Comparison of ENCODE assay signal across 25 mouse cellular contexts in genomic region chr11:55113861-55114250, GRCm38 (mm10). TPM values are rescaled to one million over a fixed set of nuclear protein-coding genes. Genes with fewer than 3 reads are reported as not detected.
A peak's percentile ranks its signal among the peaks of the same experiment; 100 is the strongest.
DNase-seq lines count a peak whose midpoint lies in the region; ATAC-seq and TF ChIP-seq lines count a peak whose summit lies in the region.
"Not testable (repeated sequence)": the region's sequence is repeated elsewhere in the genome, so short reads cannot be mapped to it uniquely, and the experiment has no call there.
"Had no signal": no experiment of that assay in that cellular context is flagged by ENCODE, and none has a peak within 500 bp of the region (broad histone marks: within the 10 kb centered on the region; RNA-seq: fewer than 3 reads in every experiment).

No protein-coding gene starts in this region.

- not testable (repeated sequence) for TF ChIP-seq POLR2A in MEL (IDR thresholded peaks at IDR 0.05; ENCODE audit: control insufficient read depth in 1 of 2, insufficient read depth in 1 of 2, low read depth in 1 of 2, low read length in 2 of 2, poor library complexity in 1 of 2); testis, adult 2 months (IDR thresholded peaks at IDR 0.05; ENCODE audit: control insufficient read depth, low read depth, low read length)

- not testable (repeated sequence) for H3K27me3 ChIP-seq in MEL (ENCODE audit: control insufficient read depth in 1 of 2, insufficient read depth in 2 of 2, low read length in 2 of 2); heart, embryonic 13.5 days (replicated peaks); intestine, embryonic 16.5 days (replicated peaks; ENCODE audit: control insufficient read depth, insufficient read depth, low read length); liver, embryonic 14.5 days (ENCODE audit: control insufficient read depth, insufficient read depth, low read length); lung, embryonic 16.5 days (ENCODE audit: control insufficient read depth, insufficient read depth, low read depth, low read length); testis, adult 2 months (ENCODE audit: control insufficient read depth, insufficient read depth, low read length)

- H3K36me3 ChIP-seq in MEL (ENCODE audit: control insufficient read depth in 1 of 2, insufficient read depth in 2 of 2, low read length in 2 of 2), result peaks cover 0 to 17% of the 10 kb centered on the region in 2 experiments; a peak in 2 of 4 replicates
- H3K36me3 ChIP-seq in heart, embryonic 13.5 days; intestine, embryonic 16.5 days (ENCODE audit: control insufficient read depth, insufficient read depth, low read length); liver, embryonic 14.5 days (replicated peaks; ENCODE audit: control insufficient read depth, insufficient read depth, low read depth); lung, embryonic 16.5 days (ENCODE audit: control insufficient read depth, insufficient read depth, low read length); testis, adult 2 months (ENCODE audit: control insufficient read depth, insufficient read depth, low read length): not testable (repeated sequence)

- not testable (repeated sequence) for H3K9me3 ChIP-seq in MEL (replicated peaks; ENCODE audit: insufficient read depth, low read length); heart, embryonic 13.5 days; intestine, embryonic 16.5 days (ENCODE audit: control insufficient read depth, low read length); liver, embryonic 14.5 days (ENCODE audit: control insufficient read depth, low read length); lung, embryonic 16.5 days (ENCODE audit: control insufficient read depth, low read length)

- peak overlapping the region; percentile 95 for H3K27ac ChIP-seq in MEL (ENCODE audit: control insufficient read depth, low read depth, low read length)
- peak overlapping the region; percentile 86 for H3K27ac ChIP-seq in heart, embryonic 13.5 days (replicated peaks)
- H3K27ac ChIP-seq in intestine, embryonic 16.5 days (ENCODE audit: low read length); liver, embryonic 14.5 days: not testable (repeated sequence)
- H3K27ac ChIP-seq in lung, embryonic 16.5 days (ENCODE audit: low read length), result peak overlapping the region; percentile 73
- H3K27ac ChIP-seq in testis, adult 2 months (ENCODE audit: control insufficient read depth, insufficient read depth, low read depth, low read length), result peak overlapping the region; percentile 41; the same call in 1 of the 2 replicates

- H3K4me3 ChIP-seq in MEL (ENCODE audit: control insufficient read depth in 1 of 2, insufficient read depth in 1 of 2, low read depth in 2 of 2, low read length in 2 of 2), result peak overlapping the region; percentile 68 to 78
- not testable (repeated sequence) for H3K4me3 ChIP-seq in heart, embryonic 13.5 days; intestine, embryonic 16.5 days (ENCODE audit: low read length); liver, embryonic 14.5 days (ENCODE audit: insufficient read depth in 1 of 2, low read depth in 2 of 2, low read length in 2 of 2); lung, embryonic 16.5 days (ENCODE audit: low read length); testis, adult 2 months (ENCODE audit: control insufficient read depth, low read depth, low read length)

- not testable (repeated sequence) for ATAC-seq in heart, embryonic 13.5 days (ENCODE audit: extremely low read depth, insufficient number of reproducible peaks, low FRiP score, low TSS enrichment)
- ATAC-seq in intestine, embryonic 16.5 days, result 0 out of 2 replicates have a peak, but pooled peaks have one; percentile 3
- ATAC-seq in liver, embryonic 14.5 days (ENCODE audit: insufficient read depth), result peak; percentile 15; the same call in 1 of the 2 replicates
- ATAC-seq in lung, embryonic 16.5 days (ENCODE audit: low read depth), result peak; percentile 47; the same call in 1 of the 2 replicates

- H3K9ac ChIP-seq in MEL (ENCODE audit: control insufficient read depth, low read depth, low read length, poor library complexity, severe bottlenecking), result peak overlapping the region; percentile 80
- H3K9ac ChIP-seq in heart, embryonic 13.5 days, result peak overlapping the region; percentile 33; the same call in 1 of the 2 replicates
- not testable (repeated sequence) for H3K9ac ChIP-seq in intestine, embryonic 16.5 days (ENCODE audit: low read depth, low read length); liver, embryonic 14.5 days (replicated peaks); lung, embryonic 16.5 days (ENCODE audit: low read length)

- TF ChIP-seq EP300 in MEL (IDR thresholded peaks at IDR 0.05; ENCODE audit: low read depth in 1 of 2, low read length in 2 of 2); liver, embryonic 14.5 days (IDR thresholded peaks at IDR 0.05; ENCODE audit: low read depth): not testable (repeated sequence)

- TF ChIP-seq RAD21 in MEL (IDR thresholded peaks at IDR 0.05; ENCODE audit: low read depth, low read length), result not testable (repeated sequence)

- not testable (repeated sequence) for TF ChIP-seq CTCF in MEL (IDR thresholded peaks at IDR 0.05 in 2 of 3, conservative IDR thresholded peaks at IDR 0.05 in 1 of 3; ENCODE audit: control insufficient read depth in 1 of 3, insufficient read depth in 1 of 3, low read depth in 2 of 3, low read length in 3 of 3, poor library complexity in 1 of 3, severe bottlenecking in 1 of 3); liver, embryonic 14.5 days (IDR thresholded peaks at IDR 0.05; ENCODE audit: low read depth); testis, adult 2 months (IDR thresholded peaks at IDR 0.05; ENCODE audit: control insufficient read depth, insufficient read depth, insufficient replicate concordance, low read depth, low read length)

- not testable (repeated sequence) for H3K79me2 ChIP-seq in MEL (ENCODE audit: control insufficient read depth, insufficient read depth, low read length, poor library complexity)

- peaks cover 14 to 21% of the 10 kb centered on the region in 2 experiments for H3K4me1 ChIP-seq in MEL (ENCODE audit: control insufficient read depth in 1 of 2, insufficient read depth in 2 of 2, low read length in 2 of 2)
- peaks cover 30% of the 10 kb centered on the region for H3K4me1 ChIP-seq in heart, embryonic 13.5 days
- H3K4me1 ChIP-seq in intestine, embryonic 16.5 days (ENCODE audit: control insufficient read depth, insufficient read depth, low read length); liver, embryonic 14.5 days (replicated peaks; ENCODE audit: control insufficient read depth in 2 of 2, insufficient read depth in 2 of 2, low read length in 1 of 2); lung, embryonic 16.5 days (replicated peaks; ENCODE audit: control insufficient read depth, insufficient read depth, low read length); testis, adult 2 months (ENCODE audit: control insufficient read depth, insufficient read depth, low read length): not testable (repeated sequence)

- WGBS in heart, embryonic 13.5 days, result 13% methylated on average over 4 of the region's 4 CpGs
- 16% methylated on average over 4 of the region's 4 CpGs for WGBS in intestine, embryonic 16.5 days
- 15% methylated on average over 3 of the region's 4 CpGs for WGBS in liver, embryonic 14.5 days (ENCODE audit: insufficient replicate concordance)
- 11% methylated on average over 4 of the region's 4 CpGs for WGBS in lung, embryonic 16.5 days

- peak overlapping the region; percentile 35 for H3K4me2 ChIP-seq in heart, embryonic 13.5 days
- not testable (repeated sequence) for H3K4me2 ChIP-seq in intestine, embryonic 16.5 days (ENCODE audit: low read depth, low read length); liver, embryonic 14.5 days (ENCODE audit: low read depth); lung, embryonic 16.5 days (ENCODE audit: low read depth, low read length)

- not testable (repeated sequence) for DNase-seq in MEL (ENCODE audit: low read depth, low spot score); liver, embryonic 14.5 days (ENCODE audit: low read depth in 3 of 3, low spot score in 3 of 3)
- DNase-seq in embryo, embryonic 10 days (ENCODE audit: low spot score), result peak; percentile 22

RNA-seq across cellular contexts. Expression of gene Gm2a, which starts 15.9 kb away (rescaled TPM):
- total RNA-seq in MEL (2012; rRNA removed), result 0.19 and 0.42 TPM in 2 replicates
- under 1 TPM in 1 of 2 experiments, not detected in 1; 0.52 TPM for polyA plus RNA-seq in MEL (2012; ENCODE audit: insufficient read depth in 1 of 2, insufficient read length in 2 of 2, low read depth in 1 of 2, low replicate concordance in 2 of 2, missing spikeins in 1 of 2)
- polyA plus RNA-seq in heart, embryonic 13.5 days (2015; fragmentation: Nextera tagmentation; extraction: Ambion mirVana), result 42.2 and 45.3 TPM in 2 replicates
- polyA plus RNA-seq in intestine, embryonic 16.5 days (2015; fragmentation: Nextera tagmentation; extraction: Ambion mirVana), result 20.3 and 21.7 TPM in 2 replicates
- 5.1 and 5.5 TPM in 2 replicates for polyA plus RNA-seq in liver, embryonic 14.5 days (2012; rRNA removed)
- polyA plus RNA-seq in liver, embryonic 14.5 days (2014; fragmentation: Nextera tagmentation; extraction: Ambion mirVana), result 14.2 and 14.9 TPM in 2 replicates
- 22.8 TPM in 2 replicates for polyA plus RNA-seq in lung, embryonic 16.5 days (2015; fragmentation: Nextera tagmentation; extraction: Ambion mirVana)
- 115 and 137 TPM in 2 replicates for polyA plus RNA-seq in testis, adult 2 months (2012; rRNA removed)
- polyA plus RNA-seq: G1E had no signal

RNA-seq across cellular contexts. Expression of gene Ccdc69, which starts 35.9 kb away (rescaled TPM):
- total RNA-seq in MEL (2012; rRNA removed), result 0.31 and 0.72 TPM in 2 replicates
- polyA plus RNA-seq in MEL (2012; ENCODE audit: insufficient read depth in 1 of 2, insufficient read length in 2 of 2, low read depth in 1 of 2, low replicate concordance in 2 of 2, missing spikeins in 1 of 2), result under 1 TPM in 1 of 2 experiments, not detected in 1; 0.42 TPM
- 18.8 and 20.8 TPM in 2 replicates for polyA plus RNA-seq in heart, embryonic 13.5 days (2015; fragmentation: Nextera tagmentation; extraction: Ambion mirVana)
- 2.3 and 3.0 TPM in 2 replicates for polyA plus RNA-seq in intestine, embryonic 16.5 days (2015; fragmentation: Nextera tagmentation; extraction: Ambion mirVana)
- polyA plus RNA-seq in liver, embryonic 14.5 days (2012; rRNA removed), result 0.61 and 0.77 TPM in 2 replicates
- polyA plus RNA-seq in liver, embryonic 14.5 days (2014; fragmentation: Nextera tagmentation; extraction: Ambion mirVana), result 1.0 and 1.1 TPM in 2 replicates
- 3.5 and 3.8 TPM in 2 replicates for polyA plus RNA-seq in lung, embryonic 16.5 days (2015; fragmentation: Nextera tagmentation; extraction: Ambion mirVana)
- polyA plus RNA-seq in testis, adult 2 months (2012; rRNA removed), result 2.1 and 2.2 TPM in 2 replicates
- total RNA-seq: G1E had no signal
- polyA plus RNA-seq: G1E had no signal

RNA-seq across cellular contexts. Expression of gene Slc36a3, which starts 37.7 kb away (rescaled TPM):
- total RNA-seq in MEL (2012; rRNA removed), result 0.12 and 0.13 TPM in 2 replicates
- polyA plus RNA-seq in MEL (2012; ENCODE audit: insufficient read depth in 1 of 2, insufficient read length in 2 of 2, low read depth in 1 of 2, low replicate concordance in 2 of 2, missing spikeins in 1 of 2), result under 1 TPM in 1 of 2 experiments, not detected in 1; 0.15 TPM
- not detected in 2 replicates for polyA plus RNA-seq in heart, embryonic 13.5 days (2015; fragmentation: Nextera tagmentation; extraction: Ambion mirVana)
- polyA plus RNA-seq in intestine, embryonic 16.5 days (2015; fragmentation: Nextera tagmentation; extraction: Ambion mirVana), result not detected in 2 replicates
- polyA plus RNA-seq in liver, embryonic 14.5 days (2012; rRNA removed), result not detected in 2 replicates
- polyA plus RNA-seq in liver, embryonic 14.5 days (2014; fragmentation: Nextera tagmentation; extraction: Ambion mirVana), result not detected in 2 replicates
- not detected in 2 replicates for polyA plus RNA-seq in lung, embryonic 16.5 days (2015; fragmentation: Nextera tagmentation; extraction: Ambion mirVana)
- 87.6 and 103 TPM in 2 replicates for polyA plus RNA-seq in testis, adult 2 months (2012; rRNA removed)
- total RNA-seq: adrenal gland, postnatal 10 days; gastrocnemius, postnatal 10 days; granulocyte monocyte progenitor cell, adult 5-6 weeks; heart, postnatal 10 days; layer of hippocampus, adult 2 months; layer of hippocampus, postnatal 25 days had no signal
- polyA plus RNA-seq: brain, embryonic 14.5 days; embryonic facial prominence, embryonic 11.5 days; forebrain, embryonic 10.5 days; forebrain, embryonic 16.5 days; G1E; hindbrain, embryonic 10.5 days; hindbrain, embryonic 16.5 days; intestine, postnatal 0 days; kidney, embryonic 14.5 days; limb, embryonic 11.5 days; midbrain, embryonic 15.5 days; neural tube, embryonic 12.5 days had no signal

Comparison
In these comparisons a context has a peak if more than half of its experiments do, and no peak if none do; other contexts are left out.
1. RNA of gene Gm2a, which starts 15.9 kb away (polyA plus RNA-seq): 115 to 137 TPM in testis, adult 2 months, 42.2 to 45.3 TPM in heart, embryonic 13.5 days, 22.8 TPM in lung, embryonic 16.5 days, 20.3 to 21.7 TPM in intestine, embryonic 16.5 days and 5.1 to 14.9 TPM in liver, embryonic 14.5 days; 0.52 TPM in MEL; every median in the first group is over 4 times any median in the second.
2. RNA of gene Slc36a3, which starts 37.7 kb away (polyA plus RNA-seq): 87.6 to 103 TPM in testis, adult 2 months; 0.15 TPM in MEL, not detected in liver, embryonic 14.5 days, not detected in heart, embryonic 13.5 days, not detected in intestine, embryonic 16.5 days and not detected in lung, embryonic 16.5 days; every median in the first group is over 10 times any median in the second.